Mouse (Mus musculus) megakaryocyte, embryonic 14.5 days (primary cell): Measurements from ENCODE around the gene Cttnbp2. TPM values are rescaled to one million over a fixed set of nuclear protein-coding genes. Genes with fewer than 3 reads are reported as not detected.

ENCODE experiments used
- H3K27me3 ChIP-seq: replicated peaks from 2 replicates; pipeline ENCODE3; 2012; ENCODE audit warnings: inconsistent platforms
- H3K36me3 ChIP-seq: replicated peaks from 2 replicates; pipeline ENCODE3; 2012; ENCODE audit warnings: low read length, inconsistent platforms, mixed read lengths
- H3K4me1 ChIP-seq: 2 replicates; pipeline ENCODE4 v1.6.1; 2012; ENCODE audit warnings: inconsistent platforms
- H3K4me3 ChIP-seq: replicated peaks from 2 replicates; pipeline ENCODE3; 2012; ENCODE audit warnings: moderate library complexity, mild to moderate bottlenecking, inconsistent platforms
- H3K9me3 ChIP-seq: 2 replicates; pipeline ENCODE4 v1.6.1; 2012; ENCODE audit warnings: inconsistent platforms
- FLI1 ChIP-seq: IDR thresholded peaks from 2 replicates; pipeline ENCODE4 v1.6.1; 2012; ENCODE audit warnings: low read length, inconsistent platforms, mixed read lengths
- GATA1 ChIP-seq: IDR thresholded peaks from 3 replicates; pipeline ENCODE4 v1.6.1; 2012; ENCODE audit warnings: mixed read lengths, low read length, inconsistent platforms, borderline replicate concordance
- polyA plus RNA-seq: library from polyadenylated mRNA; stranded (reverse); fragments of >175 nt; gene quantifications from 2 replicates; pipeline ENCODE4 v1.2.3, GENCODE M21; 2012; ENCODE audit warnings: low replicate concordance; ENCODE audit not compliant: insufficient read depth

Gene Cttnbp2
- polyA plus RNA-seq, result not detected in 2 replicates

GRCm38 (mm10) chr6:18514480-18515352 is at the start of gene Cttnbp2:
Cttnbp2 (minus strand) TSS chr6:18514843.
- H3K36me3 ChIP-seq, result no peaks in the 10 kb centered on the region
- no peak for TF ChIP-seq FLI1
- no peak for TF ChIP-seq GATA1
- H3K4me3 ChIP-seq, result peak within 1 kb of the TSS; percentile 82

DNA sequence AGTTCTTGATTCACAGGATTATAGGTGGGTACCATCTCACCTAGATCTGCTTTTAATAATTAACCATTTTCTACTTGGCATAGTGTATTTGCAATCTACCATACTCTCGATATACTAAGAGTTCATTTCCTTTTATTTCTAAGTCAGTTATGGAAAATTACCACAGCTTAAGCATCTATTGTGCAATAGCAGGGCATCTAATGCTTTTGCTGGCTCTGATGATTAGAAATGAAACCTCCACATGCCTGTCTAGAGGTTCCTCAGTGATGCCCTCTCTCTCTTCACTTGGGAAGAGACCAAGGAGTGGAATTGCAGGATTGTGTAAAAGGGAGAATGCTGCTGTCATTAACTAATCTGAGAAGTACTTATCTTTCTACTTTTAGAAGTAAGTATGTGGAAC is 44.4 kb upstream of the Cttnbp2 start:
- Histone ChIP-seq H3K36me3 (no peaks in the 10 kb centered on the region), H3K4me3 (no peak overlapping the region), H3K27me3 (no peaks in the 10 kb centered on the region), H3K9me3 (0 out of 2 replicates have a peak, but pooled peaks cover 4% of the 10 kb centered on the region), H3K4me1 (no peaks in the 10 kb centered on the region)
- TF ChIP-seq FLI1 (no peak), GATA1 (no peak)

More at GRCm38 (mm10) chr6:18514480-18515352, at the start of gene Cttnbp2:
- peaks cover 11% of the 10 kb centered on the region for H3K4me1 ChIP-seq
- H3K9me3 ChIP-seq, result peaks cover 6% of the 10 kb centered on the region
- peaks cover 47% of the 10 kb centered on the region for H3K27me3 ChIP-seq

DNA sequence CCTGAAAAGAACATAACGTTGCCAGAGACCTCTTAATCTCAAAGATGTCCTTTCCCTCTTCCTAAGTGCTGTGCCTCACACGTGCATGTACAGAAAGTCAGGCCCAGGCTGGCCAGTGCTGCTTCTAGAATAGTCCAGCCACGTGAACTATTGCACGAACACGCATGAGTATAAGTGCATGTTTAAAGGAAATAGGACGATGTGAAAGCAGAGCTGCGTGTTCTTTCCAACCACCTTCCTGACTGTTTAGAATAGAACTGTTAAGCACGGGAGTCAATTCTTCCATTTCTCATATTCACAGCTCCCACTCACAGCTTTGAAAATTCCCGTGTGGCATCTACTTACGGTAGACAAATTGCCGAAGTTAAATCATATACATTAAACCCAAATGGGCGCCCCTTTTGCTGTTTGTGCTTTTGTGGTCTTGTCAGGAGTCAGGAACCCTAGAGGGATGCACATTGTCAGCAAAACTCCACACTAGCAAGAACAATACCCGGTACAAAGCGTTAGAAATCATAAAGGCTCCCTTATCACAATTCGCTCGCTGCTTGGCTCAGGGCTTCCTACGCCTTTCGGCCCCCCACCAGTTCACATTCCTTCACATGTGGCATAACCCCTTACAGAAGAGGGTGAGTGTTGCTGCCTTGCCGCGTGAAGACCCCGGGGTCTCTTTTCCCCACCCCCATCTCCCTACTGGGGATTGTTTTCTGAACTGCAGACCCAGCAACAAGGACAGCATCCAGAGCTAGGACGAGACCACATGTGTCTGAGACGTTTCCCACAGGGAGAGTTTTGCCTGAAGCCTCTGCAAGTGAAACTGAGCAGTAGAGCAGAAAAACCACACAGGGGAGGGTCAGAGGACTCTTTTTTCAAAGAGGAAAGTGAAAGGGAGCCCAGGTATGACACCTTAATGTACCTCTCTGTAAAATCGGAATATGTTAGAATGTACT is 33.1 kb upstream of the Cttnbp2 start:
- H3K27me3 ChIP-seq, result no peaks in the 10 kb centered on the region
- no peak overlapping the region for H3K4me3 ChIP-seq
- TF ChIP-seq FLI1, result no peak
- no peak for TF ChIP-seq GATA1
- H3K4me1 ChIP-seq, result no peaks in the 10 kb centered on the region
- peaks cover 4% of the 10 kb centered on the region for H3K9me3 ChIP-seq
- no peaks in the 10 kb centered on the region for H3K36me3 ChIP-seq

- H3K36me3 ChIP-seq, result no peaks in the 10 kb centered on the region
- H3K9me3 ChIP-seq, result peaks cover 4% of the 10 kb centered on the region; the same call in 1 of the 2 replicates
- H3K4me1 ChIP-seq, result no peaks in the 10 kb centered on the region
- no peaks in the 10 kb centered on the region for H3K27me3 ChIP-seq
- H3K4me3 ChIP-seq, result no peak overlapping the region
- no peak for TF ChIP-seq GATA1
- TF ChIP-seq FLI1, result no peak
These were observed 29.2 kb upstream of the Cttnbp2 start for GRCm38 (mm10) chr6:18543878-18544277.

- Histone ChIP-seq H3K27me3 (no peaks in the 10 kb centered on the region), H3K36me3 (no peaks in the 10 kb centered on the region), H3K4me3 (no peak overlapping the region), H3K9me3 (no peaks in the 10 kb centered on the region), H3K4me1 (no peaks in the 10 kb centered on the region)
- no peak for TF ChIP-seq FLI1
These were observed 25.8 kb upstream of the Cttnbp2 start for GRCm38 (mm10) chr6:18540396-18540795.

- TF ChIP-seq GATA1 (no peak), FLI1 (no peak)
These were observed 15.8 kb upstream of the Cttnbp2 start for GRCm38 (mm10) chr6:18530394-18530793.

GRCm38 (mm10) chr6:18517626-18518025 is 3.0 kb upstream of the Cttnbp2 start:
- TF ChIP-seq FLI1 (no peak), GATA1 (no peak)
- peaks cover 6% of the 10 kb centered on the region for H3K9me3 ChIP-seq
- H3K4me3 ChIP-seq, result no peak overlapping the region
- H3K27me3 ChIP-seq, result peaks cover 39% of the 10 kb centered on the region
- H3K4me1 ChIP-seq, result peaks cover 11% of the 10 kb centered on the region
- no peaks in the 10 kb centered on the region for H3K36me3 ChIP-seq

More at GRCm38 (mm10) chr6:18530394-18530793, 15.8 kb upstream of the Cttnbp2 start:
- H3K9me3 ChIP-seq, result 0 out of 2 replicates have a peak, but pooled peaks cover 3% of the 10 kb centered on the region
- H3K36me3 ChIP-seq, result no peaks in the 10 kb centered on the region
- H3K27me3 ChIP-seq, result no peaks in the 10 kb centered on the region
- no peak overlapping the region for H3K4me3 ChIP-seq
- H3K4me1 ChIP-seq, result no peaks in the 10 kb centered on the region

DNA sequence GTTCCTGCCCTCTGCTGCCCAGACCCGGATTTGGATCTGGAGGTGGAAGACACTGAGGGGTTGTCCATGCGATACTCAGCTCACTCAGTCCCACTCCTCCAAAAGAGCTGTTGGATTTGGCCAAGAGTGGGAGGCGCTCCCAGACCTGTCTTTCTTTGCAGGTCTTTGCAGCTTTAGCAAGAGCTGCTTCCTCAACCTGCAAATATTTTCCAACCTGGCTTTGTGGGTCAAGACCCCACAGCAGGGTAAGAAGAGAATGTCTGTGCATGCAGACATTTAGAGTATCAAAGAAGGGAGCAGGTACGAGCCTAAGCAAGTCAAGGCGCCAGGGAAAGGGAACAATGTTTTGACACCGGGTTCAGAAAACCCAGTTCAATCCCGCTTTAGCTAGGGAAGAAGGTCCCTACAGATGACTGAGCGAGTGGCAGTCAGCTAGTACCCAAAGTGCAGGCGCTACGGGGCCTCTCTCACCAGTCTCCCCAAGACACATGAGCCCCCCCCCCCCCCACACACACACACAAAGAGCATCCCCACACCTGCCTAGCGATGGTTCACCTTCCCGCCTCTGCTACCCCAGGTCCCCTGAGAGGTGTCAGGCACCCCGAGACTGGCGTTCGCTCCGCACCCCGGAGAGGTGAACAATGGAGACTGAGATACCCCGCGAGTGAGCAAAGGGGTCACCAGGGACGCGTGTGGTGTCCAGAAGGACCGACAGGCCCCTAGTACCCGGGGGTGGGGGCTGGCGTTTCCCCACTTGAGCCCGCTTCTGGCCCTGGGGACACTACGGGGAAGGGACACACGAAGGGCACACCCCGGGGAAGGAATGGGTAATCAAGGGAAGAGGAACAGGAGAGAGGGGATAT is 801 bp downstream of the Cttnbp2 start:
- Histone ChIP-seq H3K9me3 (no peaks in the 10 kb centered on the region), H3K36me3 (no peaks in the 10 kb centered on the region), H3K4me1 (peaks cover 11% of the 10 kb centered on the region), H3K4me3 (peak overlapping the region; percentile 82), H3K27me3 (peaks cover 47% of the 10 kb centered on the region)
- TF ChIP-seq FLI1 (no peak), GATA1 (no peak)

GRCm38 (mm10) chr6:18511886-18512285 is 2.8 kb downstream of the Cttnbp2 start:
- TF ChIP-seq FLI1, result no peak
- TF ChIP-seq GATA1, result no peak
- H3K4me3 ChIP-seq, result no peak overlapping the region
- no peaks in the 10 kb centered on the region for H3K36me3 ChIP-seq
- H3K27me3 ChIP-seq, result peaks cover 48% of the 10 kb centered on the region
- peaks cover 11% of the 10 kb centered on the region for H3K4me1 ChIP-seq
- no peaks in the 10 kb centered on the region for H3K9me3 ChIP-seq
